Mouse (Mus musculus): ENCODE results near the gene Spink2.

DNA sequence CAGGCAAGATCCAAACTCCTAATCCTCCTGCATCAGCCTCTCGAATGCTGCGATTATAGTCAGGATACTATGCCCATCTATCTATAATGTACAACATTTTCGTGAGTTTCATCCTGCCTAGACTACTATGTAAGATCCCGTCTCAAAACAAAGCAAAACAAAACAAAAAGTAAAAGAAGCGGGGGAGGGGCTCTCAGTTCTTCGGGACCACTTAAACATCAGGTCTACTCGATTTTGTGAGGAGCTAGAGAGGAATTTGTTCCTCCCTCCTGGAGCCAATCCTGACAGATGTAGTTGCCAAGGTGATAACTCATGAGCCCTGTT lies 34.2 kb upstream of the Spink2 start:
- TF ChIP-seq CTCF (IDR thresholded peaks at IDR 0.05; ENCODE audit: borderline replicate concordance, control insufficient read depth, extremely low read depth, insufficient read depth, low read length, poor library complexity) (no peak), POLR2A (IDR thresholded peaks at IDR 0.05; ENCODE audit: control insufficient read depth, extremely low read depth, insufficient read depth, low read length, poor library complexity) (no peak)
